Mouse (Mus musculus): Measurements from ENCODE around the gene Zbtb16.

GRCm38 (mm10) chr9:48795095-48795494 is 40.9 kb downstream of the Zbtb16 start:
- TF ChIP-seq POLR2A (IDR thresholded peaks at IDR 0.05; ENCODE audit: low read depth, low read length) (no peak), CTCF (conservative IDR thresholded peaks at IDR 0.05; ENCODE audit: insufficient read depth, insufficient read length, low read depth, low read length) (no peak)

Data from kidney, adult 2 months (tissue).